ENCODE assay signal across 16 mouse cellular contexts in genomic region chr7:79534381-79534780, GRCm38 (mm10).
DNase-seq lines count a peak whose midpoint lies in the region; ATAC-seq and TF ChIP-seq lines count a peak whose summit lies in the region.
"Had no signal": no experiment of that assay in that cellular context is flagged by ENCODE, and none has a peak within 500 bp of the region (broad histone marks: within the 10 kb centered on the region; RNA-seq: fewer than 3 reads in every experiment).

No protein-coding gene starts in this region.

- H3K4me3 ChIP-seq in forebrain, embryonic 16.5 days (replicated peaks; ENCODE audit: low read length), result no peak overlapping the region
- no peak overlapping the region for H3K4me3 ChIP-seq in midbrain, embryonic 11.5 days (ENCODE audit: low read depth, low read length)
- no peak overlapping the region for H3K4me3 ChIP-seq in neural tube, embryonic 14.5 days (ENCODE audit: low read depth, low read length)
- H3K4me3 ChIP-seq in lung, postnatal 0 days (ENCODE audit: low read depth, low read length), result no peak overlapping the region
- H3K4me3 ChIP-seq: liver, embryonic 15.5 days; myocyte had no signal

- peaks cover 83% of the 10 kb centered on the region for H3K4me1 ChIP-seq in forebrain, embryonic 16.5 days (replicated peaks; ENCODE audit: control insufficient read depth, insufficient read depth, low read length)
- peaks cover 57% of the 10 kb centered on the region for H3K4me1 ChIP-seq in midbrain, embryonic 11.5 days (ENCODE audit: control insufficient read depth, insufficient read depth, low read length)
- peaks cover 24% of the 10 kb centered on the region; the same call in 1 of the 2 replicates for H3K4me1 ChIP-seq in neural tube, embryonic 14.5 days (ENCODE audit: control insufficient read depth, insufficient read depth, low read length)
- peaks cover 3% of the 10 kb centered on the region; the same call in 1 of the 2 replicates for H3K4me1 ChIP-seq in lung, postnatal 0 days (ENCODE audit: insufficient read depth, low read depth, low read length)

- H3K36me3 ChIP-seq in forebrain, embryonic 16.5 days (ENCODE audit: control insufficient read depth, insufficient read depth), result 0 out of 2 replicates have a peak, but pooled peaks cover 3% of the 10 kb centered on the region
- H3K36me3 ChIP-seq in midbrain, embryonic 11.5 days (ENCODE audit: control insufficient read depth, insufficient read depth, low read length), result no peaks in the 10 kb centered on the region; the same call in 1 of the 2 replicates
- peaks cover 10% of the 10 kb centered on the region; the same call in 1 of the 2 replicates for H3K36me3 ChIP-seq in neural tube, embryonic 14.5 days (ENCODE audit: control insufficient read depth, insufficient read depth, low read length)
- no peaks in the 10 kb centered on the region for H3K36me3 ChIP-seq in lung, postnatal 0 days (ENCODE audit: insufficient read depth, low read length)
- H3K36me3 ChIP-seq: embryonic facial prominence, embryonic 13.5 days; G1E; kidney, embryonic 15.5 days; liver, embryonic 15.5 days had no signal

- TF ChIP-seq EP300 in lung, postnatal 0 days (IDR thresholded peaks at IDR 0.05), result no peak

- H3K27ac ChIP-seq in forebrain, embryonic 16.5 days (ENCODE audit: low read length), result peak overlapping the region; percentile 100
- H3K27ac ChIP-seq in midbrain, embryonic 11.5 days (ENCODE audit: low read depth, low read length), result peak overlapping the region; percentile 94
- peak overlapping the region; percentile 97 for H3K27ac ChIP-seq in neural tube, embryonic 14.5 days (ENCODE audit: low read depth, low read length)
- no peak overlapping the region for H3K27ac ChIP-seq in lung, postnatal 0 days (ENCODE audit: low read length)
- H3K27ac ChIP-seq: embryonic facial prominence, embryonic 13.5 days; kidney, embryonic 15.5 days; liver, embryonic 15.5 days had no signal

- no peaks in the 10 kb centered on the region for H3K27me3 ChIP-seq in forebrain, embryonic 16.5 days (replicated peaks; ENCODE audit: control insufficient read depth, insufficient read depth, low read length)
- H3K27me3 ChIP-seq in midbrain, embryonic 11.5 days (ENCODE audit: control insufficient read depth, insufficient read depth, low read length), result peaks cover 62% of the 10 kb centered on the region
- no peaks in the 10 kb centered on the region; the same call in 1 of the 2 replicates for H3K27me3 ChIP-seq in neural tube, embryonic 14.5 days (ENCODE audit: control insufficient read depth, insufficient read depth, low read length)
- H3K27me3 ChIP-seq in lung, postnatal 0 days (replicated peaks; ENCODE audit: insufficient read depth, low read length), result peaks cover 76% of the 10 kb centered on the region

- no peak for TF ChIP-seq CTCF in lung, postnatal 0 days (IDR thresholded peaks at IDR 0.05)

- peak overlapping the region; percentile 84 for H3K4me2 ChIP-seq in forebrain, embryonic 16.5 days (ENCODE audit: low read length)
- H3K4me2 ChIP-seq in midbrain, embryonic 11.5 days, result peak overlapping the region; percentile 74
- H3K4me2 ChIP-seq in neural tube, embryonic 14.5 days (ENCODE audit: low read depth, low read length), result peak overlapping the region; percentile 84; the same call in 1 of the 2 replicates
- H3K4me2 ChIP-seq in lung, postnatal 0 days (replicated peaks; ENCODE audit: low read depth, low read length), result no peak overlapping the region
- H3K4me2 ChIP-seq: kidney, embryonic 15.5 days; liver, embryonic 15.5 days had no signal

- no peak for ATAC-seq in forebrain, embryonic 16.5 days
- no peak for ATAC-seq in midbrain, embryonic 11.5 days (ENCODE audit: low FRiP score)
- ATAC-seq in neural tube, embryonic 14.5 days (ENCODE audit: low read depth), result no peak
- ATAC-seq in lung, postnatal 0 days, result no peak

- peak; percentile 39 for DNase-seq in embryo, embryonic 10.5 days (ENCODE audit: low spot score)
- DNase-seq in embryo, embryonic 10 days (ENCODE audit: low spot score), result no peak
- DNase-seq in midbrain, embryonic 11.5 days (ENCODE audit: low spot score, missing footprints), result no peak
- DNase-seq in spleen, postnatal 4 days (ENCODE audit: low spot score in 2 of 2), result no peak
- DNase-seq in lung, postnatal 0 days (ENCODE audit: low spot score), result no peak
- DNase-seq in natural killer cell, adult 2 months (ENCODE audit: low spot score in 2 of 2), result no peak
- DNase-seq: cerebellum, adult 8-10 months; lung, postnatal 4 days; thymus, postnatal 25 days had no signal

- H3K9me3 ChIP-seq in forebrain, embryonic 16.5 days (ENCODE audit: control insufficient read depth, low read length), result no peaks in the 10 kb centered on the region
- no peaks in the 10 kb centered on the region for H3K9me3 ChIP-seq in midbrain, embryonic 11.5 days (ENCODE audit: control insufficient read depth, low read length)
- no peaks in the 10 kb centered on the region for H3K9me3 ChIP-seq in neural tube, embryonic 14.5 days (ENCODE audit: control insufficient read depth, low read length)
- no peaks in the 10 kb centered on the region for H3K9me3 ChIP-seq in lung, postnatal 0 days (ENCODE audit: low read length)
- H3K9me3 ChIP-seq: embryonic facial prominence, embryonic 13.5 days; G1E; kidney, embryonic 15.5 days; liver, embryonic 15.5 days had no signal

- whole genome bisulfite sequencing in forebrain, embryonic 16.5 days, result 5% methylated on average over 5 of the region's 5 CpGs
- WGBS in midbrain, embryonic 11.5 days, result 14% methylated on average over 5 of the region's 5 CpGs
- WGBS in neural tube, embryonic 14.5 days, result 5% methylated on average over 5 of the region's 5 CpGs
- WGBS in lung, postnatal 0 days, result 10% methylated on average over 5 of the region's 5 CpGs

- H3K9ac ChIP-seq in forebrain, embryonic 16.5 days (replicated peaks; ENCODE audit: low read depth, low read length), result peak overlapping the region; percentile 97
- H3K9ac ChIP-seq in midbrain, embryonic 11.5 days (ENCODE audit: low read length), result peak overlapping the region; percentile 73
- 0 out of 2 replicates have a peak overlapping the region, but pooled peaks have one; percentile 93 for H3K9ac ChIP-seq in neural tube, embryonic 14.5 days (replicated peaks; ENCODE audit: low read depth, low read length)
- no peak overlapping the region for H3K9ac ChIP-seq in lung, postnatal 0 days (replicated peaks; ENCODE audit: low read depth)
- H3K9ac ChIP-seq: embryonic facial prominence, embryonic 13.5 days; kidney, embryonic 15.5 days; liver, embryonic 15.5 days had no signal
